Mouse (Mus musculus) intestine, postnatal 0 days (tissue): ENCODE data around the gene Pdpk1. TPM values are rescaled to one million over a fixed set of nuclear protein-coding genes. Genes with fewer than 3 reads are reported as not detected.
A peak's percentile ranks its signal among the peaks of the same experiment; 100 is the strongest.

ENCODE experiments used
- ATAC-seq: fragments of 200-750 bp; cut with Nextera tagmentation; 2 replicates; pipeline ENCODE4 v1.8.0; 2017; ENCODE audit warnings: mild to moderate bottlenecking, moderate TSS enrichment, moderate library complexity
- H3K27ac ChIP-seq: fragments of 300-500 bp; sonication (generic); 2 replicates; pipeline ENCODE4 v1.5.1; 2014; ENCODE audit warnings: mild to moderate bottlenecking, low read depth, low read length, moderate library complexity
- H3K27me3 ChIP-seq: fragments of 300-500 bp; sonication (generic); replicated peaks from 2 replicates; pipeline ENCODE4 v1.6.1; 2014; ENCODE audit warnings: low read length, mixed read lengths; ENCODE audit not compliant: control insufficient read depth, insufficient read depth
- H3K36me3 ChIP-seq: fragments of 300-500 bp; sonication (generic); 2 replicates; pipeline ENCODE4 v1.6.1; 2014; ENCODE audit warnings: mild to moderate bottlenecking, moderate library complexity; ENCODE audit not compliant: control insufficient read depth, insufficient read depth
- H3K4me1 ChIP-seq: fragments of 300-500 bp; sonication (generic); replicated peaks from 2 replicates; pipeline ENCODE4 v1.6.1; 2014; ENCODE audit warnings: antibody characterized with exemption, low read length, mixed read lengths; ENCODE audit not compliant: control insufficient read depth, insufficient read depth
- H3K4me2 ChIP-seq: fragments of 300-500 bp; sonication (generic); replicated peaks from 2 replicates; pipeline ENCODE4 v1.6.1; 2014; ENCODE audit warnings: low read depth, mild to moderate bottlenecking, moderate library complexity
- H3K4me3 ChIP-seq: fragments of 300-500 bp; sonication (generic); 2 replicates; pipeline ENCODE4 v1.5.1; 2014; ENCODE audit warnings: low read depth, low read length
- H3K9ac ChIP-seq: fragments of 300-500 bp; sonication (generic); 2 replicates; pipeline ENCODE4 v1.6.1; 2014; ENCODE audit warnings: mild to moderate bottlenecking, low read depth, low read length
- H3K9me3 ChIP-seq: fragments of 300-500 bp; sonication (generic); 2 replicates; pipeline ENCODE4 v1.6.1; 2016; ENCODE audit warnings: mixed run types; ENCODE audit not compliant: control insufficient read depth
- CTCF ChIP-seq: sonication (generic); IDR thresholded peaks from 2 replicates; pipeline ENCODE4 v1.5.1; 2016; ENCODE audit warnings: low read depth, mild to moderate bottlenecking, control low read depth, antibody characterized with exemption, moderate library complexity
- WGBS: fragments of 180-500 bp; shearing (Covaris S2); extraction: QIAGEN DNeasy Blood & Tissue Kit; methylation state at CpG from one replicate; pipeline ENCODE4 v1.1.7; 2014; 5-methylcytosine and 5-hydroxymethylcytosine counted together
- polyA plus RNA-seq: library from polyadenylated mRNA; unstranded; fragments of >200 nt; fragmentation: Nextera tagmentation; extraction: Ambion mirVana; gene quantifications from 2 replicates; pipeline ENCODE4 v1.2.1, GENCODE M21; 2015

Pdpk1 gene
- polyA plus RNA-seq, 1 experiment from 2014 or later = 24.7 TPM

DNA sequence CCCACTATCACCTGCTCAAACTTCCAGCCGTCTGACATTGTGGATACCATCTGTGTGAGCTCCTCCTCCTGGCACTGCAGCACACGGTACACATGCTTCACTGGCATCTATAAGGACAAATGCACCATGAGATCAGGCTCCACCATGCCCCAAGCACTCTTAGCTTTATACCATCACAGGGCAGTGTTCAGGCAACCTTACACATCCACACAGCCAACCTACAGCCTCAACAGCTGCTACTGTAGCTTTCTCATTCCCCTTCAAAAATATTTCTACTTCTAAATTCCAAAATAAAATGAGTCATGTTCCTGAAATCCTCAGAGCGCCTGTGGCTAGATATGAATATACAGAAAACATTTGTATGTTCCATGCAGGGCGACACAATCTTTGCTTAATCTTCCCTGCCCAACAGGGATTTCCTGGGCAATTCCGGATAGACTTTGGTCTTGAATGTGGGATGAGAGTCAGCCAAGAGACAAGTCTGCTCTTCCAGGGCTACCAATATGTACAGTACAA is 92.9 kb downstream of the Pdpk1 start:
- Histone ChIP-seq H3K9me3 (no peaks in the 10 kb centered on the region), H3K27me3 (no peaks in the 10 kb centered on the region), H3K9ac (no peak overlapping the region), H3K4me2 (no peak overlapping the region), H3K36me3 (peaks cover 80% of the 10 kb centered on the region), H3K4me3 (no peak overlapping the region), H3K4me1 (0 out of 2 replicates have a peak, but pooled peaks cover 5% of the 10 kb centered on the region), H3K27ac (peak overlapping the region; percentile 81)
- no peak for ATAC-seq
- 73% methylated on average over 5 of the region's 5 CpGs for WGBS
- TF ChIP-seq CTCF = no peak

DNA sequence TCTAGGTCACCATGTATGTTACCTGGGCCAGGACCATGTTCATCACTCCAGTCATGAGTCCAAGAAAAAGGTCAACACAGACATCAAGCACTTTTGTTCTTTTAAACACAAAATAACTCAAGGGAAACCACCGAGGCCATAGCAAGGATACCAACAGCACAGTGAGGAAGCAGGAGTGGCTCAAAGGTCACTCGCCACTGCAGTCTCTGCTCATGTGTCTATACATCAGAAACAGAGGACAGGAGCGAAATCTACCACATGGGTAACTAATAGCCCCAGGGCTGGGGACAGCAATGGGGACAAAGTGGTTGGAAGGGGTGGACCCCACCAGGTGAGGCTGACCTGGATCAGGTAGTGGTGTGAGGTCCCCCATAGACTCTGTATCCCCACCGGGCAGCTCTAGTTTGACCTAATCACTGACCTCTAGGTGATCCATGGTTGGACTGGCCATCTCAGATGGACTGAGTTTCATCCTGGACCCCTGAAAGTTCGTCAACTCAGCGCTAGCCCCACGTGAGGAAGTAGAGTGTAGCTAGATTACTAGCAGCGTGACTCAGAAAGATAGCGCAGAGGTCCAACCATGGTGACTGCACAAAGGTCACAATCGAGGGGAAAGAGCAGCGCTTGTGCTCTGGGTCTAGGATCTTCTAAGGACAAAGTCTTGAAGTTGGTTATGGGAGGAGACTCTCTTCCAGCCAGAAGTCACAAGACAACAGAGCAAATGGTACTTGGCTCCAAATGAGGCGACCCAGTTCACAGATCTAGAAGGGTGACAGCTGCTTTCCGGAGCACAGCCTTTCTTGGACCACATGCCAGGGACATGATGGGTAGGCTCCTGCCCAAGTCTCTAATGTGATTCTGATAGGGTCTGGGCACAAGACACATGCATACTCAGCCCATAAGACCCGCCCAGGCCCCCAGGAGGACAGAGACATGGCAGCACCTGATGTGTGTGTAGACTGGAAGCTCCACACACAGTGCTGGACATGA is 93.8 kb downstream of the Pdpk1 start:
- H3K27me3 ChIP-seq = no peaks in the 10 kb centered on the region
- 0 out of 2 replicates have a peak overlapping the region, but pooled peaks have one; percentile 13 for H3K4me2 ChIP-seq
- peak overlapping the region; percentile 84 for H3K27ac ChIP-seq
- no peak overlapping the region for H3K9ac ChIP-seq
- 58% methylated on average over 14 of the region's 14 CpGs for WGBS
- TF ChIP-seq CTCF = no peak
- peak; percentile 91 for ATAC-seq
- H3K9me3 ChIP-seq = no peaks in the 10 kb centered on the region
- 0 out of 2 replicates have a peak, but pooled peaks cover 5% of the 10 kb centered on the region for H3K4me1 ChIP-seq
- peaks cover 88% of the 10 kb centered on the region for H3K36me3 ChIP-seq
- no peak overlapping the region for H3K4me3 ChIP-seq

DNA sequence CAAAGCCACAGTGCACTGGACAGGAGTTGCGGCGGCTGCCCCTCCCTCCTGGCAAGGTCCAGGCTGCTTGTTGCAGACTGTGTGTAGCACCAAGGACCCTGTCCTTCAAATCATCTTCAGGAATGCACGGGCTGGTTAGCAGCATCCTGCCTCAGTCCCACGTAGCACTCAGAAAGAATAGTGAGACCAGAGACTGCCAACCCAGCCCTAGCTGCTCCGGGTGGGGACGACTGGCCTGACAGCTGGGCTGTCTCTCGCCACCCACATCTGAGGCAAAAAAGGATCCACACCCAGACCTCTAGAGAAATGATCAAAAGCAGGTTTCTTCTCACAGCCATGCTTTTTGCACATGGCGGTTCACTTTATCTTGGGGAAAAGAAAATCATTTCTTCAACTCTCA is 101.7 kb downstream of the Pdpk1 start:
- H3K4me1 ChIP-seq = 0 out of 2 replicates have a peak, but pooled peaks cover 3% of the 10 kb centered on the region
- H3K27me3 ChIP-seq = no peaks in the 10 kb centered on the region
- no peak overlapping the region for H3K9ac ChIP-seq
- no peak for TF ChIP-seq CTCF
- no peak overlapping the region for H3K4me3 ChIP-seq
- no peak overlapping the region for H3K4me2 ChIP-seq
- no peak for ATAC-seq
- peak overlapping the region; percentile 60 for H3K27ac ChIP-seq
- H3K36me3 ChIP-seq = peaks cover 61% of the 10 kb centered on the region
- 89% methylated on average over 8 of the region's 8 CpGs for WGBS
- H3K9me3 ChIP-seq = no peaks in the 10 kb centered on the region

DNA sequence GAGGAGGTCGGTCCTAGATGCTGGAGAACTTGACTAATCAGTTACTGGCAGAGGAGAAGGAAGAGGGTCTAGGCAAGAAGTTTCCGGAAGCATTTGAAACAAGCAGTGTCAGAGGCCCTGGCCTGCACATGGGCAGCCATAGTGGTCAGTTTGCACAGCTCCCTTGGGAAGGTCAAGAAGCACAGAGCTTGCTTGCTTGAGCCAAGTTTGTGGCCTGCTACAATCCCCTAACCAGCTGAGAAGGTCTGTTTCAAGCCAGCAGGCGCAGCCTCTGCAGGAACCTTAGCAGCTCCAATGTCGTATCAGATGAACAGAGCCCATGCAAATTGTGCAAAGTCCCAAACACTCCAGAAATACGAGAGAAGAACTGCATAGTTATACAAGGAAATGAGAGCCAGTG is 102.7 kb downstream of the Pdpk1 start:
- WGBS = 62% methylated on average over 5 of the region's 5 CpGs
- Histone ChIP-seq H3K4me2 (no peak overlapping the region), H3K27ac (peak overlapping the region; percentile 60), H3K4me3 (no peak overlapping the region), H3K4me1 (0 out of 2 replicates have a peak, but pooled peaks cover 3% of the 10 kb centered on the region), H3K9me3 (no peaks in the 10 kb centered on the region), H3K27me3 (no peaks in the 10 kb centered on the region), H3K9ac (no peak overlapping the region), H3K36me3 (peaks cover 52% of the 10 kb centered on the region)
- no peak for TF ChIP-seq CTCF
- no peak for ATAC-seq

DNA sequence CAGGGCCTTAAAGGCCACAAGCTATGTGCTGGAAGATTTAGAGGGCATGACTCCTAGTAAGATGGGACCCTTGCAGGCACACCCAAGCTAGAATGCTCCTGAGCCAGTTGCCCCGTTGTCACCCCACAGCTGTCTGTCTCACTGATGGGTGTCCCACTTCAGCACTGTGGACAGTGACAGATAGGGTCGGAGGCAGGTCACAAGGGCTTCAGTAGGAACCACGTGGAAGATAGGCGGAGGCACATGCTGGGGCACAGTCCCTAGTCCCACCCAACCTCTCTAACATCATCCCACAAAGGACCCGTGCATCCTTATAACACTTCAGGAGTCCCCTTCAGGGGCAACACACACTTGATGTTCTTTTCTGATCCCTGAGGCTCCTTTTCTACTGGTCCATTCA is 104.7 kb downstream of the Pdpk1 start:
- WGBS = 34% methylated on average over 5 of the region's 5 CpGs
- Histone ChIP-seq H3K4me1 (0 out of 2 replicates have a peak, but pooled peaks cover 3% of the 10 kb centered on the region), H3K27me3 (no peaks in the 10 kb centered on the region), H3K36me3 (peaks cover 35% of the 10 kb centered on the region), H3K4me2 (no peak overlapping the region), H3K9me3 (no peaks in the 10 kb centered on the region), H3K4me3 (no peak overlapping the region), H3K9ac (no peak overlapping the region), H3K27ac (no peak overlapping the region)
- TF ChIP-seq CTCF = no peak
- no peak for ATAC-seq

DNA sequence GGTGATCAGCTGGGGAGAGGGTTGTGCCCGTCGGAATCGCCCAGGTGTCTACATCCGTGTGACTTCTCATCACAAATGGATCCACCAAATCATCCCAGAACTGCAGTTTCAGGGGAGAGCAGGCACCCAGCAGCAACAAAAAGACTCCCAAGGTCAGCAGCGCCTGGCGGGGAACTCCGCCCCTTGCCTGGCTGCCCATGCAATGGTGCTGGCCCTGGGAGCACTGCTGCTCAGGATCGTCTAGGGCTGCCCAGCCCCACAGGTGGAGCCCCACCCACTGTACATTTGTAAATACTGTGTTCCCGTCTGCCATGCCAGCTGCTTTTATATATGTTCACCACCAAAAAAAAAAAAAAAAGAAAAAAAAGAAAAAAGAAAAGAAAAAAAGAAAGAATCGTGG is 105.1 kb downstream of the Pdpk1 start:
- 68% methylated on average over 10 of the region's 10 CpGs for WGBS

More for the DNA sequence above, 105.1 kb downstream of the Pdpk1 start:
- Histone ChIP-seq H3K4me1 (0 out of 2 replicates have a peak, but pooled peaks cover 3% of the 10 kb centered on the region), H3K4me2 (no peak overlapping the region), H3K27me3 (no peaks in the 10 kb centered on the region), H3K4me3 (no peak overlapping the region), H3K36me3 (peaks cover 30% of the 10 kb centered on the region), H3K9ac (no peak overlapping the region), H3K27ac (no peak overlapping the region), H3K9me3 (no peaks in the 10 kb centered on the region)
- TF ChIP-seq CTCF = no peak
- no peak for ATAC-seq
